Mouse (Mus musculus) intestine, embryonic 15.5 days (tissue): ENCODE data around the gene Zmat1. TPM values are rescaled to one million over a fixed set of nuclear protein-coding genes. Genes with fewer than 3 reads are reported as not detected.

Experiments used
- ATAC-seq: fragments of 200-750 bp; cut with Nextera tagmentation; 2 replicates; pipeline ENCODE4 v1.8.0; 2017; ENCODE audit warnings: moderate TSS enrichment, moderate library complexity
- H3K27ac ChIP-seq: fragments of 300-500 bp; sonication (generic); 2 replicates; pipeline ENCODE4 v1.5.1; 2015; ENCODE audit warnings: mild to moderate bottlenecking, inconsistent platforms
- H3K27me3 ChIP-seq: fragments of 300-500 bp; sonication (generic); replicated peaks from 2 replicates; pipeline ENCODE4 v1.6.1; 2015; ENCODE audit warnings: inconsistent platforms
- H3K36me3 ChIP-seq: fragments of 300-500 bp; sonication (generic); 2 replicates; pipeline ENCODE4 v1.6.1; 2015; ENCODE audit warnings: inconsistent platforms
- H3K4me1 ChIP-seq: fragments of 300-500 bp; sonication (generic); replicated peaks from 2 replicates; pipeline ENCODE4 v1.6.1; 2015; ENCODE audit warnings: inconsistent platforms
- H3K4me2 ChIP-seq: fragments of 300-500 bp; sonication (generic); replicated peaks from 2 replicates; pipeline ENCODE4 v1.6.1; 2015; ENCODE audit warnings: mild to moderate bottlenecking, inconsistent platforms
- H3K4me3 ChIP-seq: fragments of 300-500 bp; sonication (generic); replicated peaks from 2 replicates; pipeline ENCODE4 v1.5.1; 2015; ENCODE audit warnings: inconsistent platforms
- H3K9ac ChIP-seq: fragments of 300-500 bp; sonication (generic); 2 replicates; pipeline ENCODE4 v1.6.1; 2015; ENCODE audit warnings: inconsistent platforms
- H3K9me3 ChIP-seq: fragments of 300-500 bp; sonication (generic); 2 replicates; pipeline ENCODE4 v1.6.1; 2016; ENCODE audit warnings: inconsistent platforms
- WGBS: fragments of 180-500 bp; shearing (Covaris S2); methylation state at CpG from one replicate; pipeline ENCODE4 v1.1.7; 2015; 5-methylcytosine and 5-hydroxymethylcytosine counted together
- polyA plus RNA-seq: library from polyadenylated mRNA; unstranded; fragments of >200 nt; fragmentation: Nextera tagmentation; extraction: Ambion mirVana; gene quantifications from 2 replicates; pipeline ENCODE4 v1.2.1, GENCODE M21; 2015

Zmat1 gene
- polyA plus RNA-seq, 1 experiment from 2014 or later, result 3.9 TPM

- no peak overlapping the region for H3K4me3 ChIP-seq
- no peaks in the 10 kb centered on the region for H3K36me3 ChIP-seq
- no peaks in the 10 kb centered on the region for H3K27me3 ChIP-seq
- H3K9ac ChIP-seq, result no peak overlapping the region
- no peak overlapping the region for H3K27ac ChIP-seq
- no peaks in the 10 kb centered on the region for H3K9me3 ChIP-seq
- ATAC-seq, result no peak
- WGBS, result 64% methylated on average over 7 of the region's 7 CpGs
- no peaks in the 10 kb centered on the region for H3K4me1 ChIP-seq
- H3K4me2 ChIP-seq, result no peak overlapping the region
Measured at GRCm38 (mm10) chrX:134923675-134924424, 85.2 kb downstream of the Zmat1 start.

Other genes starting within 250 kb of the Zmat1 start
- 42.6 and 44.3 TPM in 2 replicates for gene Armcx2, start 200.0 kb downstream of the Zmat1 start, polyA plus RNA-seq
- 0.45 and 0.64 TPM in 2 replicates for gene Nxf2, start 44.5 kb downstream of the Zmat1 start, polyA plus RNA-seq
- not detected in 2 replicates for gene Gm15023, start 168.4 kb upstream of the Zmat1 start, polyA plus RNA-seq
- 0.88 and 0.97 TPM in 2 replicates for gene Tceal6, start 201.5 kb upstream of the Zmat1 start, polyA plus RNA-seq